Mouse (Mus musculus) thymus, adult 2 months (tissue): ENCODE measurements around the gene Npl. TPM values are rescaled to one million over a fixed set of nuclear protein-coding genes. Genes with fewer than 3 reads are reported as not detected.

Experiments
- DNase-seq: peaks from one replicate; pipeline ENCODE4 v3.0.0; 2021
- H3K27ac ChIP-seq: fragments of 200-500 bp; 2 replicates; pipeline ENCODE4 v1.5.1; 2012; ENCODE audit warnings: low read length, control low read depth; ENCODE audit not compliant: control insufficient read depth, insufficient read depth
- H3K27me3 ChIP-seq: fragments of 200-500 bp; 2 replicates; pipeline ENCODE4 v1.6.1; 2012; ENCODE audit warnings: mild to moderate bottlenecking, low read length, moderate library complexity, mixed read lengths; ENCODE audit not compliant: control insufficient read depth, insufficient read depth
- H3K36me3 ChIP-seq: fragments of 200-500 bp; 2 replicates; pipeline ENCODE4 v1.6.1; 2012; ENCODE audit warnings: mild to moderate bottlenecking, low read length, moderate library complexity; ENCODE audit not compliant: control insufficient read depth, insufficient read depth
- H3K4me1 ChIP-seq: fragments of 200-500 bp; replicated peaks from 2 replicates; pipeline ENCODE4 v1.6.1; 2012; ENCODE audit warnings: low read length; ENCODE audit not compliant: control insufficient read depth, insufficient read depth
- H3K4me3 ChIP-seq: fragments of 200-500 bp; 2 replicates; pipeline ENCODE4 v1.5.1; 2012; ENCODE audit warnings: mild to moderate bottlenecking, low read length, control low read depth, moderate library complexity; ENCODE audit not compliant: control insufficient read depth, insufficient read depth
- CTCF ChIP-seq: fragments of 200-500 bp; IDR thresholded peaks from 2 replicates; pipeline ENCODE4 v1.5.1; 2012; ENCODE audit warnings: mild to moderate bottlenecking, control low read depth, low read length, moderate library complexity, borderline replicate concordance; ENCODE audit not compliant: control insufficient read depth, poor library complexity, insufficient read depth; ENCODE audit errors: extremely low read depth
- POLR2A ChIP-seq: fragments of 200-500 bp; IDR thresholded peaks from 2 replicates; pipeline ENCODE4 v1.6.1; 2012; ENCODE audit warnings: mild to moderate bottlenecking, low read length, control low read depth, moderate library complexity; ENCODE audit not compliant: control insufficient read depth, poor library complexity, insufficient read depth; ENCODE audit errors: extremely low read depth
- WGBS: fragments of 180-500 bp; shearing (Covaris S2); methylation state at CpG from one replicate; pipeline ENCODE4 v1.1.7; 2018; 5-methylcytosine and 5-hydroxymethylcytosine counted together
- polyA plus RNA-seq: library from polyadenylated mRNA; depleted of rRNA; stranded (reverse); fragments of >200 nt; gene quantifications from 2 replicates; pipeline ENCODE4 v1.2.3, GENCODE M21; 2012

Npl gene
- polyA plus RNA-seq, 1 experiment: 4.1 TPM

DNA sequence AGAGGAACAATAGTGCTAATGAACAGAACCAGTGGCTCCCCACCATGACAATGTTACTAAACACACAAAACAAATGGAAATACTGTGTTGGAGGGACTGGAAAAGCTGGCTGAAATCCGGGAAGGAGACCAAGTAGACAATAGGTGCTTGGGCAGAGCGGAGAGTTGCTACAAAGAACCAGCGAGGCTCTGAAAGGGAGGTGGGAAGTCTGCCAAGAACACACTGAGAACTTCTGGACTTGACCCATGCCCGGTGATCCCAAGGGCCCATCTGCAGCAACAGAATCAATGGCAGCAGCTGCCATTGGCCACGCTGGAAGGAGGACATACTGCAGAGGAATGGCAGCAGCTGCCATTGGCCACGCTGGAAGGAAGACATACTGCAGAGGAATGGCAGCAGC lies 43.6 kb downstream of the Npl start:
- no peak overlapping the region for H3K27ac ChIP-seq
- no peak for DNase-seq

GRCm38 (mm10) chr1:153501644-153502321 lies 48.1 kb downstream of the Npl start:
- no peak for DNase-seq
- H3K36me3 ChIP-seq: no peaks in the 10 kb centered on the region
- H3K4me3 ChIP-seq: no peak overlapping the region
- H3K27me3 ChIP-seq: no peaks in the 10 kb centered on the region
- no peak overlapping the region for H3K27ac ChIP-seq
- WGBS: 79% methylated on average over 5 of the region's 5 CpGs
- peaks cover 2% of the 10 kb centered on the region for H3K4me1 ChIP-seq
- no peak for TF ChIP-seq CTCF

More for the DNA sequence above, 43.6 kb downstream of the Npl start:
- WGBS: 91% methylated on average over 6 of the region's 6 CpGs
- no peaks in the 10 kb centered on the region for H3K36me3 ChIP-seq
- H3K4me1 ChIP-seq: no peaks in the 10 kb centered on the region
- H3K27me3 ChIP-seq: no peaks in the 10 kb centered on the region
- no peak for TF ChIP-seq POLR2A
- no peak for TF ChIP-seq CTCF
- H3K4me3 ChIP-seq: no peak overlapping the region

GRCm38 (mm10) chr1:153500030-153500429 lies 49.8 kb downstream of the Npl start:
- no peaks in the 10 kb centered on the region for H3K27me3 ChIP-seq
- 95% methylated on average over 9 of the region's 9 CpGs for WGBS
- DNase-seq: no peak

DNA sequence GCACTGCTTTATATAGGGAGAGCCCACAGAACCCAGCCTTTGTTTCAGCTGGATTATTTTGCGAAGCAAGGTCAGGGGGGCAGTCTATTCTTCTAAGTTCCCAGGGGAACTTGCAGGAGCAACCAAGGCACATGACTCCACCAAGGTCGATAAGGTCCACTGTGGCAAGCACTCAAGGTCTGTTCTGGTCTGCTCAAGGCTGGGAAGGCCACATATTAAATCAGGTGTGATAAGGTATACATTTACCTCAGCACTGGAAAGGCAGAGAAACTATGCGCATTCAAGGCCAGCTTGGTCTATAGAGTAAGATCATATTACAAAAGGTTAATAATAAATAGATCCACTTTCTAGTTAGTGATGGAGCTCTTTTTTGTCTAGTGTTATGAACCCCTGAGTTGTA lies 53.8 kb downstream of the Npl start:
- WGBS: 92% methylated on average over 3 of the region's 3 CpGs
- no peak overlapping the region for H3K27ac ChIP-seq
- no peak for TF ChIP-seq POLR2A
- no peak for TF ChIP-seq CTCF
- no peak for DNase-seq
- peaks cover 2% of the 10 kb centered on the region for H3K4me1 ChIP-seq
- no peaks in the 10 kb centered on the region for H3K36me3 ChIP-seq
- H3K4me3 ChIP-seq: no peak overlapping the region
- no peaks in the 10 kb centered on the region for H3K27me3 ChIP-seq

More at GRCm38 (mm10) chr1:153500030-153500429, 49.8 kb downstream of the Npl start:
- Histone ChIP-seq H3K4me3 (no peak overlapping the region), H3K4me1 (peaks cover 2% of the 10 kb centered on the region), H3K27ac (no peak overlapping the region), H3K36me3 (no peaks in the 10 kb centered on the region)
- TF ChIP-seq CTCF (no peak), POLR2A (no peak)

DNA sequence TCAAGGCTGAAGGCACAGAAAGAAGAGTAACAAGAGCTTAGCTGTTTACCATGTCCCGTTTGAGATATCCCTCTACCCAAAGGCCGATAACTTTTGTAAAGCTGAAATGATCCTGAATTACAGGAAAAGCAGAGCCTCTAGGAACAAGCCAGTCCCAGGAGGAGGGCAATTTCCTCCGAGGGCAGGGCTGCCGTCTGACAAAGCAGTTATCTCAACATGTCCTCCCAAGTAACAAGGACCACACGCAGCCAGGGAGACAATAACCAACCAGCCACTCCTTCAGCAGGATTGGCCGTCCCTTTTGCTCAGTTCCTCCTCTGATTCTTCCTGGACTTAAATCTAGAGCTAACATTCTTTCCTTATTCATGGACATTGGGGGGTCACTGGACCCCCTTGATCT lies 55.9 kb downstream of the Npl start:
- Histone ChIP-seq H3K27ac (no peak overlapping the region), H3K36me3 (no peaks in the 10 kb centered on the region), H3K27me3 (no peaks in the 10 kb centered on the region), H3K4me3 (no peak overlapping the region), H3K4me1 (peaks cover 4% of the 10 kb centered on the region)
- TF ChIP-seq CTCF (no peak), POLR2A (no peak)
- DNase-seq: no peak
- WGBS: 93% methylated on average over 6 of the region's 6 CpGs

- peaks cover 7% of the 10 kb centered on the region for H3K4me1 ChIP-seq
- DNase-seq: no peak
- TF ChIP-seq POLR2A (no peak), CTCF (no peak)
- H3K27me3 ChIP-seq: no peaks in the 10 kb centered on the region
- H3K27ac ChIP-seq: no peak overlapping the region
- H3K36me3 ChIP-seq: no peaks in the 10 kb centered on the region
- 87% methylated on average over 4 of the region's 4 CpGs for WGBS
- no peak overlapping the region for H3K4me3 ChIP-seq
Measured at GRCm38 (mm10) chr1:153493338-153493737, 56.5 kb downstream of the Npl start.

- Histone ChIP-seq H3K27me3 (no peaks in the 10 kb centered on the region), H3K4me1 (peaks cover 5% of the 10 kb centered on the region; the same call in 1 of the 2 replicates), H3K4me3 (no peak overlapping the region), H3K27ac (no peak overlapping the region), H3K36me3 (no peaks in the 10 kb centered on the region)
- no peak for DNase-seq
- 67% methylated on average over 1 of the region's 1 CpGs for WGBS
- TF ChIP-seq POLR2A (no peak), CTCF (no peak)
Measured at GRCm38 (mm10) chr1:153491822-153492221, 58.0 kb downstream of the Npl start.
